Mouse (Mus musculus): Measurements from ENCODE around the gene Slc51b. TPM values are rescaled to one million over a fixed set of nuclear protein-coding genes. Genes with fewer than 3 reads are reported as not detected.

Slc51b gene
- polyA plus RNA-seq, 1 experiment from 2014 or later: not detected

GRCm38 (mm10) chr9:65407861-65408260, 14.9 kb downstream of the Slc51b start:
- Histone ChIP-seq H3K27ac (replicated peaks) (no peak overlapping the region), H3K9ac (no peak overlapping the region), H3K27me3 (no peaks in the 10 kb centered on the region), H3K4me3 (no peak overlapping the region), H3K4me1 (replicated peaks) (peaks cover 3% of the 10 kb centered on the region; the same call in 1 of the 2 replicates), H3K9me3 (no peaks in the 10 kb centered on the region), H3K4me2 (no peak overlapping the region), H3K36me3 (no peaks in the 10 kb centered on the region)
- 74% methylated on average over 3 of the region's 3 CpGs for WGBS
- ATAC-seq (ENCODE audit: low FRiP score, low read depth): no peak

GRCm38 (mm10) chr9:65407327-65407726, 15.4 kb downstream of the Slc51b start:
- peaks cover 3% of the 10 kb centered on the region; the same call in 1 of the 2 replicates for H3K4me1 ChIP-seq (replicated peaks)
- H3K27ac ChIP-seq (replicated peaks): no peak overlapping the region
- H3K4me2 ChIP-seq: no peak overlapping the region
- no peaks in the 10 kb centered on the region for H3K9me3 ChIP-seq
- H3K36me3 ChIP-seq: no peaks in the 10 kb centered on the region
- 76% methylated on average over 5 of the region's 5 CpGs for WGBS
- H3K27me3 ChIP-seq: no peaks in the 10 kb centered on the region
- H3K9ac ChIP-seq: no peak overlapping the region
- H3K4me3 ChIP-seq: no peak overlapping the region
- ATAC-seq (ENCODE audit: low FRiP score, low read depth): no peak

GRCm38 (mm10) chr9:65405184-65405449, 17.6 kb downstream of the Slc51b start:
- Histone ChIP-seq H3K36me3 (no peaks in the 10 kb centered on the region), H3K9me3 (no peaks in the 10 kb centered on the region), H3K9ac (no peak overlapping the region), H3K4me1 (replicated peaks) (peaks cover 3% of the 10 kb centered on the region; the same call in 1 of the 2 replicates), H3K27ac (replicated peaks) (no peak overlapping the region), H3K4me2 (no peak overlapping the region), H3K4me3 (no peak overlapping the region), H3K27me3 (no peaks in the 10 kb centered on the region)
- no peak for ATAC-seq (ENCODE audit: low FRiP score, low read depth)
- WGBS: 82% methylated on average over 2 of the region's 2 CpGs

GRCm38 (mm10) chr9:65404331-65405183, 18.2 kb downstream of the Slc51b start:
- no peak overlapping the region for H3K27ac ChIP-seq (replicated peaks)
- H3K4me2 ChIP-seq: no peak overlapping the region
- no peaks in the 10 kb centered on the region for H3K36me3 ChIP-seq
- H3K4me1 ChIP-seq (replicated peaks): peaks cover 3% of the 10 kb centered on the region; the same call in 1 of the 2 replicates
- WGBS: 71% methylated on average over 15 of the region's 15 CpGs
- H3K9me3 ChIP-seq: no peaks in the 10 kb centered on the region
- H3K9ac ChIP-seq: no peak overlapping the region
- H3K27me3 ChIP-seq: no peaks in the 10 kb centered on the region
- no peak overlapping the region for H3K4me3 ChIP-seq
- no peak for ATAC-seq (ENCODE audit: low FRiP score, low read depth)

- Histone ChIP-seq H3K36me3 (no peaks in the 10 kb centered on the region), H3K4me2 (no peak overlapping the region), H3K27ac (replicated peaks) (no peak overlapping the region), H3K4me3 (no peak overlapping the region), H3K4me1 (replicated peaks) (peaks cover 12% of the 10 kb centered on the region), H3K27me3 (no peaks in the 10 kb centered on the region), H3K9ac (no peak overlapping the region), H3K9me3 (no peaks in the 10 kb centered on the region)
- no peak for ATAC-seq (ENCODE audit: low FRiP score, low read depth)
- WGBS: 93% methylated on average over 6 of the region's 6 CpGs
Observed at GRCm38 (mm10) chr9:65399934-65400333, 22.8 kb downstream of the Slc51b start.

DNA sequence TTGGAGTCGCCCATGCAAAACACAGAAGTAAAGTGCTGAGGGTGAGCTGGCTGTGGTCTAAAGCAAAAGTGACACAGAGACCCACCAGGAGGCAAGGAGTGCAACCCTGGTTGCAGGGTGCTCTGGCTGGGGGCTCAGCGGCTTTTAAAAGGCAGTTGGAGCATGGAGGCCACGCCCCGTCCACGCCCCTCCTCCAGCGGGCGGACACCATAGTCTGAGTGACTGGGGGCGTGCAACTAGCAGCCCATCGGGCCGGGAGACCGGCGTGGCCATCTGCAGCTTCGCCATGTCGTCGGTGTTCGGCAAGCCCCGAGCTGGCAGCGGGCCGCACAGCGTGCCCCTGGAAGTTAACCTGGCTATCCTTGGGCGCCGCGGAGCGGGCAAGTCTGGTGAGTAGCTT, 24.5 kb downstream of the Slc51b start, which contains the start of gene Rasl12:
Rasl12 (plus strand) TSS at position 228 of the 400 bp plus-strand sequence.
- Histone ChIP-seq H3K4me1 (replicated peaks) (peaks cover 9% of the 10 kb centered on the region), H3K4me3 (peak within 1 kb of the TSS; percentile 50), H3K4me2 (peak within 1 kb of the TSS; percentile 90), H3K9ac (peak within 1 kb of the TSS; percentile 54), H3K27me3 (peaks cover 2% of the 10 kb centered on the region; the same call in 1 of the 2 replicates), H3K27ac (replicated peaks) (no peak within 1 kb of the TSS), H3K9me3 (no peaks in the 10 kb centered on the region), H3K36me3 (no peaks in the 10 kb centered on the region)
- WGBS: under 1% methylated on average over 24 of the region's 24 CpGs
- peak; percentile 81 for ATAC-seq (ENCODE audit: low FRiP score, low read depth)

DNA sequence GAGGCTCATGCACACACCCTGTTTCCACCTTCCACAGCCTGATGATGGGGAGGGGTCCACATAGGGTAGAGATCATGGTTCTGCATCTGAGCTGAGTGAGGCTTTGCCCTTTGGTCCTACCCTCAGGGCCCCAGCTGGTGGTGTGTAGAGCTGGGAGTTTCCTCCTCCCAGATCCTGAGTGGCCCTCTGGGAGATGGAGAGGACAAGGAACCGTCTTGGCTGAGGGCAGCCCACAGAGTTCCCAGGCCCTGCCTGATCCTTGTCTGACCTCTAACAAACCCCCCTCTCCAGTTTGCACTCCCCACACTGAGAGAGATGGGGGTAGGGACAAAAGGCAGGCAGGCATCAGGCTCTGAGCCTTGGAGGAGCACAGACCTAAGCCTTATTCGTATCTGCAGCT, 28.4 kb downstream of the Slc51b start:
- no peak for ATAC-seq (ENCODE audit: low FRiP score, low read depth)
- H3K4me1 ChIP-seq (replicated peaks): peaks cover 16% of the 10 kb centered on the region
- no peaks in the 10 kb centered on the region for H3K36me3 ChIP-seq
- peaks cover 37% of the 10 kb centered on the region for H3K27me3 ChIP-seq
- H3K4me3 ChIP-seq: no peak overlapping the region
- no peaks in the 10 kb centered on the region for H3K9me3 ChIP-seq
- 69% methylated on average over 2 of the region's 2 CpGs for WGBS
- H3K27ac ChIP-seq (replicated peaks): no peak overlapping the region
- no peak overlapping the region for H3K9ac ChIP-seq
- H3K4me2 ChIP-seq: no peak overlapping the region

DNA sequence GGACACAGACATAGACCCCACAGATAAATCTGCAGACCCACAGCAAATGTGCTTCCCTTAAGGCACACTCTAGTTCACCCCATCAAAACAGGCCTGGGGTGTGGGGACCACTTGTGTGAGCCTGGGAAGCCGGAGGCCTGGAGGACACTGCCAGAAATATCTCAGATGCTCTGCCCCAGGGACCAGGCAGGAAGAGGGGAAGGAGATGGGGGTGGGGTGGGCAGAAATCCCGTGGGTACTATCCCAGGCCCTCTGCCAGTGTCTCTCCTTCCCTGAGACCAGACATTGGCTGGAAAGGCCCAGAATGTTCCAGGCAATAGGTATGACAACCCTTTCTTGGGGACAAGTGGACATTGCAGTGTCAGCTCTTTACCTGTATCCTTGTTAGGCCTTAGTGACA, 29.1 kb downstream of the Slc51b start:
- no peak overlapping the region for H3K27ac ChIP-seq (replicated peaks)
- no peak overlapping the region for H3K9ac ChIP-seq
- H3K4me3 ChIP-seq: no peak overlapping the region
- no peaks in the 10 kb centered on the region for H3K9me3 ChIP-seq
- 53% methylated on average over 2 of the region's 2 CpGs for WGBS
- peaks cover 15% of the 10 kb centered on the region for H3K4me1 ChIP-seq (replicated peaks)
- peaks cover 44% of the 10 kb centered on the region for H3K27me3 ChIP-seq
- ATAC-seq (ENCODE audit: low FRiP score, low read depth): no peak
- no peaks in the 10 kb centered on the region for H3K36me3 ChIP-seq
- no peak overlapping the region for H3K4me2 ChIP-seq

GRCm38 (mm10) chr9:65392638-65393364, 30.0 kb downstream of the Slc51b start:
- Histone ChIP-seq H3K4me3 (no peak overlapping the region), H3K27me3 (peaks cover 44% of the 10 kb centered on the region), H3K4me1 (replicated peaks) (peaks cover 7% of the 10 kb centered on the region; the same call in 1 of the 2 replicates), H3K4me2 (no peak overlapping the region), H3K9ac (no peak overlapping the region), H3K9me3 (no peaks in the 10 kb centered on the region), H3K36me3 (no peaks in the 10 kb centered on the region), H3K27ac (replicated peaks) (no peak overlapping the region)
- ATAC-seq (ENCODE audit: low FRiP score, low read depth): no peak
- WGBS: 32% methylated on average over 6 of the region's 6 CpGs

DNA sequence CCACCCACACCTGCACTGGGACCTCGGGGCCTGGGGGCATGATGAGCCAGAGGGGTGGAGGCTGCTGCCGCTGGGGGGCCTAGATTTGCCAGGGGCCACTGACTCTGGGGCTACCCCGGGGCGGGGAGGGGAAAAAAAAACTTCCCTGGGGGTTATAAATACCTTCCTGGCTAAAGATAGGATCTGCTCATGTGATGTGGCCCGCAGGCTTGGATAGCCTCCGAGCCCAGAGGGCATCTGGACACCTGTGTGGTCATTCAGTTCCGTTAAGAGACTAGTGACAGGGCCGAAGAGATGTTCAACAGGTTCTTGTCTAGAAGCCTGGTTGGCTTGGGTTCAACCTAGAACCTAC, 31.2 kb downstream of the Slc51b start, which contains the start of gene Kbtbd13:
Kbtbd13 (minus strand) TSS at position 40 of the 352 bp plus-strand sequence.
- Histone ChIP-seq H3K36me3 (no peaks in the 10 kb centered on the region), H3K27me3 (peaks cover 44% of the 10 kb centered on the region), H3K9me3 (no peaks in the 10 kb centered on the region), H3K27ac (replicated peaks) (no peak within 1 kb of the TSS), H3K9ac (no peak within 1 kb of the TSS), H3K4me1 (replicated peaks) (peaks cover 7% of the 10 kb centered on the region; the same call in 1 of the 2 replicates), H3K4me3 (peak within 1 kb of the TSS; percentile 39), H3K4me2 (peak within 1 kb of the TSS; percentile 57)
- no peak for ATAC-seq (ENCODE audit: low FRiP score, low read depth)
- WGBS: 52% methylated on average over 8 of the region's 8 CpGs

GRCm38 (mm10) chr9:65390752-65391612, 31.8 kb downstream of the Slc51b start:
- H3K4me1 ChIP-seq (replicated peaks): peaks cover 7% of the 10 kb centered on the region; the same call in 1 of the 2 replicates
- H3K4me3 ChIP-seq: peak overlapping the region; percentile 39
- no peak overlapping the region for H3K9ac ChIP-seq
- H3K36me3 ChIP-seq: no peaks in the 10 kb centered on the region
- ATAC-seq (ENCODE audit: low FRiP score, low read depth): peak; percentile 54; the same call in 1 of the 2 replicates
- peaks cover 44% of the 10 kb centered on the region for H3K27me3 ChIP-seq
- 17% methylated on average over 91 of the region's 96 CpGs for WGBS
- H3K27ac ChIP-seq (replicated peaks): no peak overlapping the region
- no peaks in the 10 kb centered on the region for H3K9me3 ChIP-seq
- H3K4me2 ChIP-seq: peak overlapping the region; percentile 57

Data from hindbrain, embryonic 15.5 days (tissue).